ENCODE assay signal across 8 mouse cellular contexts in genomic region chr15:98608784-98609250, GRCm38 (mm10). TPM values are rescaled to one million over a fixed set of nuclear protein-coding genes. Genes with fewer than 3 reads are reported as not detected.
A peak's percentile ranks its signal among the peaks of the same experiment; 100 is the strongest.
DNase-seq lines count a peak whose midpoint lies in the region; ATAC-seq and TF ChIP-seq lines count a peak whose summit lies in the region.

No protein-coding gene starts in this region.

- H3K4me1 ChIP-seq in testis, adult 2 months (ENCODE audit: control insufficient read depth, insufficient read depth, low read length), result peaks cover 10% of the 10 kb centered on the region
- H3K4me1 ChIP-seq in embryonic facial prominence, embryonic 11.5 days (ENCODE audit: control insufficient read depth, insufficient read depth, low read length), result peaks cover 2% of the 10 kb centered on the region; the same call in 1 of the 2 replicates
- H3K4me1 ChIP-seq in hindbrain, embryonic 12.5 days, result peaks cover 28% of the 10 kb centered on the region
- H3K4me1 ChIP-seq in liver, embryonic 12.5 days, result peaks cover 64% of the 10 kb centered on the region
- peaks cover 41% of the 10 kb centered on the region for H3K4me1 ChIP-seq in neural tube, embryonic 15.5 days

- no peaks in the 10 kb centered on the region; the same call in 1 of the 2 replicates for H3K27me3 ChIP-seq in testis, adult 2 months (ENCODE audit: control insufficient read depth, insufficient read depth, low read length)
- no peaks in the 10 kb centered on the region for H3K27me3 ChIP-seq in embryonic facial prominence, embryonic 11.5 days (ENCODE audit: control insufficient read depth, insufficient read depth, low read length)
- H3K27me3 ChIP-seq in hindbrain, embryonic 12.5 days, result no peaks in the 10 kb centered on the region
- H3K27me3 ChIP-seq in liver, embryonic 12.5 days (replicated peaks), result peaks cover 12% of the 10 kb centered on the region
- H3K27me3 ChIP-seq in neural tube, embryonic 15.5 days (replicated peaks), result no peaks in the 10 kb centered on the region

- peak; percentile 14; the same call in 1 of the 2 replicates for ATAC-seq in embryonic facial prominence, embryonic 11.5 days (replicated peaks; ENCODE audit: insufficient number of reproducible peaks, low FRiP score, low TSS enrichment, low read depth)
- ATAC-seq in hindbrain, embryonic 12.5 days (ENCODE audit: low FRiP score), result peak; percentile 44
- 0 out of 2 replicates have a peak, but pooled peaks have one; percentile 11 for ATAC-seq in liver, embryonic 12.5 days
- ATAC-seq in neural tube, embryonic 15.5 days (ENCODE audit: low FRiP score), result peak; percentile 36
- no peak for ATAC-seq in inflammation-experienced regulatory T-cells, adult 6 months

- no peak for DNase-seq in testis, postnatal 10 days (ENCODE audit: low spot score)
- no peak for DNase-seq in embryonic facial prominence, embryonic 11.5 days (ENCODE audit: low spot score)
- no peak for DNase-seq in layer of hippocampus, adult 9-10 months (ENCODE audit: low spot score)

- no peak for TF ChIP-seq CTCF in testis, adult 2 months (IDR thresholded peaks at IDR 0.05; ENCODE audit: control insufficient read depth, insufficient read depth, insufficient replicate concordance, low read depth, low read length)

- H3K4me2 ChIP-seq in embryonic facial prominence, embryonic 11.5 days (ENCODE audit: low read depth, low read length), result peak overlapping the region; percentile 92
- H3K4me2 ChIP-seq in hindbrain, embryonic 12.5 days (replicated peaks), result peak overlapping the region; percentile 94
- peak overlapping the region; percentile 99 for H3K4me2 ChIP-seq in liver, embryonic 12.5 days
- peak overlapping the region; percentile 92 for H3K4me2 ChIP-seq in neural tube, embryonic 15.5 days

- peak overlapping the region; percentile 53 for H3K4me3 ChIP-seq in testis, adult 2 months (ENCODE audit: control insufficient read depth, low read depth, low read length)
- peak overlapping the region; percentile 87 for H3K4me3 ChIP-seq in embryonic facial prominence, embryonic 11.5 days (ENCODE audit: low read depth, low read length)
- peak overlapping the region; percentile 81 for H3K4me3 ChIP-seq in hindbrain, embryonic 12.5 days
- H3K4me3 ChIP-seq in liver, embryonic 12.5 days, result peak overlapping the region; percentile 80
- H3K4me3 ChIP-seq in neural tube, embryonic 15.5 days (replicated peaks), result peak overlapping the region; percentile 80

- no peak for TF ChIP-seq POLR2A in testis, adult 2 months (IDR thresholded peaks at IDR 0.05; ENCODE audit: control insufficient read depth, low read depth, low read length)

- peak overlapping the region; percentile 90 for H3K9ac ChIP-seq in embryonic facial prominence, embryonic 11.5 days (replicated peaks; ENCODE audit: low read length)
- H3K9ac ChIP-seq in hindbrain, embryonic 12.5 days, result peak overlapping the region; percentile 92
- peak overlapping the region; percentile 93 for H3K9ac ChIP-seq in liver, embryonic 12.5 days
- peak overlapping the region; percentile 78 for H3K9ac ChIP-seq in neural tube, embryonic 15.5 days (replicated peaks)

- WGBS in embryonic facial prominence, embryonic 11.5 days, result 0% methylated on average over 9 of the region's 26 CpGs
- 2% methylated on average over 7 of the region's 26 CpGs for WGBS in hindbrain, embryonic 12.5 days
- WGBS in liver, embryonic 12.5 days (ENCODE audit: insufficient replicate concordance), result 0% methylated on average over 5 of the region's 26 CpGs
- 1% methylated on average over 7 of the region's 26 CpGs for WGBS in neural tube, embryonic 15.5 days

- no peaks in the 10 kb centered on the region for H3K36me3 ChIP-seq in testis, adult 2 months (ENCODE audit: control insufficient read depth, insufficient read depth, low read length)
- H3K36me3 ChIP-seq in embryonic facial prominence, embryonic 11.5 days (replicated peaks; ENCODE audit: control insufficient read depth, insufficient read depth, low read depth, low read length), result no peaks in the 10 kb centered on the region
- H3K36me3 ChIP-seq in hindbrain, embryonic 12.5 days, result peaks cover 8% of the 10 kb centered on the region
- H3K36me3 ChIP-seq in liver, embryonic 12.5 days, result peaks cover 14% of the 10 kb centered on the region
- peaks cover 7% of the 10 kb centered on the region; the same call in 1 of the 2 replicates for H3K36me3 ChIP-seq in neural tube, embryonic 15.5 days

- H3K27ac ChIP-seq in testis, adult 2 months (ENCODE audit: control insufficient read depth, insufficient read depth, low read depth, low read length), result no peak overlapping the region
- peak overlapping the region; percentile 71 for H3K27ac ChIP-seq in embryonic facial prominence, embryonic 11.5 days (replicated peaks; ENCODE audit: low read depth, low read length)
- peak overlapping the region; percentile 88 for H3K27ac ChIP-seq in hindbrain, embryonic 12.5 days
- H3K27ac ChIP-seq in liver, embryonic 12.5 days, result peak overlapping the region; percentile 99
- peak overlapping the region; percentile 87 for H3K27ac ChIP-seq in neural tube, embryonic 15.5 days (replicated peaks)

- H3K9me3 ChIP-seq in embryonic facial prominence, embryonic 11.5 days (replicated peaks; ENCODE audit: control insufficient read depth, low read length), result no peaks in the 10 kb centered on the region
- no peaks in the 10 kb centered on the region for H3K9me3 ChIP-seq in hindbrain, embryonic 12.5 days (replicated peaks)
- H3K9me3 ChIP-seq in liver, embryonic 12.5 days (replicated peaks), result no peaks in the 10 kb centered on the region
- H3K9me3 ChIP-seq in neural tube, embryonic 15.5 days (replicated peaks), result no peaks in the 10 kb centered on the region

RNA-seq across cellular contexts. Expression of gene Adcy6, which starts 1.1 kb away (rescaled TPM):
- polyA plus RNA-seq in testis, adult 2 months (2012; rRNA removed), result 15.0 and 18.8 TPM in 2 replicates
- polyA plus RNA-seq in embryonic facial prominence, embryonic 11.5 days (2014; fragmentation: Nextera tagmentation; extraction: Ambion mirVana), result 8.4 and 10.4 TPM in 2 replicates
- 15.9 and 18.6 TPM in 2 replicates for polyA plus RNA-seq in hindbrain, embryonic 12.5 days (2016; fragmentation: Nextera tagmentation; extraction: Ambion mirVana)
- polyA plus RNA-seq in liver, embryonic 12.5 days (2016; fragmentation: Nextera tagmentation; extraction: Ambion mirVana), result 9.7 and 10.2 TPM in 2 replicates
- 10.4 and 10.8 TPM in 2 replicates for polyA plus RNA-seq in neural tube, embryonic 15.5 days (2015; fragmentation: Nextera tagmentation; extraction: Ambion mirVana)
- under 1 TPM in 2 of 3 experiments, not detected in 1; 0.28 to 0.44 TPM for polyA plus RNA-seq in inflammation-experienced regulatory T-cells, adult 6 months (2017; shearing (Covaris generic))

RNA-seq across cellular contexts. Expression of gene Cacnb3, which starts 21.8 kb away (rescaled TPM):
- 3.1 and 3.2 TPM in 2 replicates for polyA plus RNA-seq in testis, adult 2 months (2012; rRNA removed)
- polyA plus RNA-seq in embryonic facial prominence, embryonic 11.5 days (2014; fragmentation: Nextera tagmentation; extraction: Ambion mirVana), result 32.3 and 33.4 TPM in 2 replicates
- polyA plus RNA-seq in hindbrain, embryonic 12.5 days (2016; fragmentation: Nextera tagmentation; extraction: Ambion mirVana), result 110 and 113 TPM in 2 replicates
- polyA plus RNA-seq in liver, embryonic 12.5 days (2016; fragmentation: Nextera tagmentation; extraction: Ambion mirVana), result 3.8 and 4.9 TPM in 2 replicates
- polyA plus RNA-seq in neural tube, embryonic 15.5 days (2015; fragmentation: Nextera tagmentation; extraction: Ambion mirVana), result 108 and 128 TPM in 2 replicates
- under 1 TPM in 2 of 3 experiments, not detected in 1; 0.30 to 0.38 TPM for polyA plus RNA-seq in inflammation-experienced regulatory T-cells, adult 6 months (2017; shearing (Covaris generic))

RNA-seq across cellular contexts. Expression of gene 4930415O20Rik, which starts 38.0 kb away (rescaled TPM):
- 88.1 and 104 TPM in 2 replicates for polyA plus RNA-seq in testis, adult 2 months (2012; rRNA removed)
- polyA plus RNA-seq in embryonic facial prominence, embryonic 11.5 days (2014; fragmentation: Nextera tagmentation; extraction: Ambion mirVana), result not detected in 2 replicates
- 0.43 and 0.46 TPM in 2 replicates for polyA plus RNA-seq in hindbrain, embryonic 12.5 days (2016; fragmentation: Nextera tagmentation; extraction: Ambion mirVana)
- polyA plus RNA-seq in liver, embryonic 12.5 days (2016; fragmentation: Nextera tagmentation; extraction: Ambion mirVana), result not detected in 2 replicates
- polyA plus RNA-seq in neural tube, embryonic 15.5 days (2015; fragmentation: Nextera tagmentation; extraction: Ambion mirVana), result not detected in 2 replicates
- not detected for polyA plus RNA-seq in inflammation-experienced regulatory T-cells, adult 6 months (2017; shearing (Covaris generic))

RNA-seq across cellular contexts. Expression of gene Ccnt1, which starts 38.1 kb away (rescaled TPM):
- polyA plus RNA-seq in testis, adult 2 months (2012; rRNA removed), result 11.4 and 15.1 TPM in 2 replicates
- polyA plus RNA-seq in embryonic facial prominence, embryonic 11.5 days (2014; fragmentation: Nextera tagmentation; extraction: Ambion mirVana), result 61.4 and 61.8 TPM in 2 replicates
- 63.2 and 65.5 TPM in 2 replicates for polyA plus RNA-seq in hindbrain, embryonic 12.5 days (2016; fragmentation: Nextera tagmentation; extraction: Ambion mirVana)
- 34.4 and 35.5 TPM in 2 replicates for polyA plus RNA-seq in liver, embryonic 12.5 days (2016; fragmentation: Nextera tagmentation; extraction: Ambion mirVana)
- polyA plus RNA-seq in neural tube, embryonic 15.5 days (2015; fragmentation: Nextera tagmentation; extraction: Ambion mirVana), result 58.6 and 62.8 TPM in 2 replicates
- polyA plus RNA-seq in inflammation-experienced regulatory T-cells, adult 6 months (2017; shearing (Covaris generic)), result 10 to 100 TPM; 69.3 to 99.2 (median 86.3) TPM

RNA-seq across cellular contexts. Expression of gene Ddx23, which starts 53.9 kb away (rescaled TPM):
- 15.1 and 16.9 TPM in 2 replicates for polyA plus RNA-seq in testis, adult 2 months (2012; rRNA removed)
- 20.8 and 22.0 TPM in 2 replicates for polyA plus RNA-seq in embryonic facial prominence, embryonic 11.5 days (2014; fragmentation: Nextera tagmentation; extraction: Ambion mirVana)
- 21.9 and 26.6 TPM in 2 replicates for polyA plus RNA-seq in hindbrain, embryonic 12.5 days (2016; fragmentation: Nextera tagmentation; extraction: Ambion mirVana)
- polyA plus RNA-seq in liver, embryonic 12.5 days (2016; fragmentation: Nextera tagmentation; extraction: Ambion mirVana), result 15.9 and 16.2 TPM in 2 replicates
- 20.6 and 21.0 TPM in 2 replicates for polyA plus RNA-seq in neural tube, embryonic 15.5 days (2015; fragmentation: Nextera tagmentation; extraction: Ambion mirVana)
- 10 to 100 TPM; 15.4 to 37.0 (median 37.0) TPM for polyA plus RNA-seq in inflammation-experienced regulatory T-cells, adult 6 months (2017; shearing (Covaris generic))

Comparison
In these comparisons a context has a peak if more than half of its experiments do, and no peak if none do; other contexts are left out.
1. RNA of gene 4930415O20Rik, which starts 38.0 kb away (polyA plus RNA-seq): 88.1 to 104 TPM in testis, adult 2 months; 0.43 to 0.46 TPM in hindbrain, embryonic 12.5 days, not detected in liver, embryonic 12.5 days, not detected in neural tube, embryonic 15.5 days, not detected in embryonic facial prominence, embryonic 11.5 days and not detected in inflammation-experienced regulatory T-cells, adult 6 months; every median in the first group is over 10 times any median in the second.
2. Peak in every context shown above with its lines, with median percentiles within 50 percentile points of each other: H3K4me3 ChIP-seq, H3K4me2 ChIP-seq and H3K9ac ChIP-seq.